Mouse (Mus musculus) CH12.LX (cell line): ENCODE data around the gene Slc48a1. TPM values are rescaled to one million over a fixed set of nuclear protein-coding genes. Genes with fewer than 3 reads are reported as not detected.

Experiments
- DNase-seq: peaks from one replicate; pipeline ENCODE4 v3.0.0-alpha.2; 2013; ENCODE audit errors: extremely low read depth
- H3K27ac ChIP-seq: 2 replicates; pipeline ENCODE4 v1.5.1; 2012; ENCODE audit warnings: low read depth, mild to moderate bottlenecking, control low read depth, moderate library complexity; ENCODE audit not compliant: insufficient read depth
- H3K27me3 ChIP-seq: replicated peaks from 2 replicates; pipeline ENCODE3; 2012; ENCODE audit warnings: inconsistent platforms
- H3K36me3 ChIP-seq, 2 experiments: replicated peaks in 1 of 2; 2 replicates each; pipeline versions ENCODE3 to v1.6.1; 2012; ENCODE audit warnings: inconsistent platforms in 1 of 2, low read length in 1 of 2, mild to moderate bottlenecking in 1 of 2, mixed read lengths in 1 of 2, moderate library complexity in 1 of 2; ENCODE audit not compliant: control insufficient read depth in 1 of 2, insufficient read depth in 1 of 2
- H3K4me1 ChIP-seq, 2 experiments: 2 replicates each; pipeline ENCODE4 v1.6.1; 2012; ENCODE audit warnings: inconsistent platforms in 1 of 2, moderate library complexity in 1 of 2; ENCODE audit not compliant: insufficient read depth in 2 of 2, control insufficient read depth in 1 of 2
- H3K4me2 ChIP-seq: 2 replicates; pipeline ENCODE4 v1.6.1; 2012; ENCODE audit warnings: low read depth, mild to moderate bottlenecking, control low read depth; ENCODE audit not compliant: poor library complexity, insufficient read depth, severe bottlenecking
- H3K4me3 ChIP-seq, 3 experiments: fragments of 150-350 bp in 1 of 3; sonication (generic) in 1 of 3; replicated peaks in 1 of 3; 2 replicates each; pipeline versions ENCODE3 to v1.5.1; 2011 to 2012; ENCODE audit warnings: low read depth in 2 of 3, low read length in 2 of 3, mild to moderate bottlenecking in 2 of 3, moderate library complexity in 2 of 3, control low read depth in 1 of 3, improper control_type of control experiment in 1 of 3, inconsistent platforms in 1 of 3, mixed read lengths in 1 of 3; ENCODE audit not compliant: poor library complexity in 1 of 3
- H3K79me2 ChIP-seq: replicated peaks from 2 replicates; pipeline ENCODE4 v1.6.1; 2012; ENCODE audit warnings: mild to moderate bottlenecking, moderate library complexity; ENCODE audit not compliant: control insufficient read depth, poor library complexity, insufficient read depth, severe bottlenecking; ENCODE audit errors: extremely low read depth
- H3K9ac ChIP-seq: 2 replicates; pipeline ENCODE4 v1.6.1; 2012; ENCODE audit warnings: low read depth, mild to moderate bottlenecking, control low read depth, moderate library complexity; ENCODE audit not compliant: insufficient read depth
- H3K9me3 ChIP-seq: replicated peaks from 2 replicates; pipeline ENCODE3; 2012; ENCODE audit warnings: low read length, inconsistent platforms, mixed read lengths
- BHLHE40 ChIP-seq: IDR thresholded peaks from 2 replicates; pipeline ENCODE4 v1.6.1; 2011; ENCODE audit warnings: mild to moderate bottlenecking, low read depth, low read length, improper control_type of control experiment
- ETS1 ChIP-seq: conservative IDR thresholded peaks from 2 replicates; pipeline ENCODE4 v1.6.1; 2012; ENCODE audit warnings: low read depth, mild to moderate bottlenecking, inconsistent platforms, low read length, improper control_type of control experiment, moderate library complexity
- HCFC1 ChIP-seq: IDR thresholded peaks from 2 replicates; pipeline ENCODE4 v1.6.1; 2012; ENCODE audit warnings: low read depth, mild to moderate bottlenecking, inconsistent platforms, low read length, improper control_type of control experiment
- IRF4 ChIP-seq: IDR thresholded peaks from 2 replicates; pipeline ENCODE4 v1.6.1; 2014; ENCODE audit warnings: low read depth, mild to moderate bottlenecking, inconsistent platforms, low read length, improper control_type of control experiment
- JUND ChIP-seq: conservative IDR thresholded peaks from 2 replicates; pipeline ENCODE4 v1.6.1; 2011; ENCODE audit warnings: low read depth, low read length, improper control_type of control experiment
- KAT2A ChIP-seq: IDR thresholded peaks from 2 replicates; pipeline ENCODE4 v1.6.1; 2012; ENCODE audit warnings: low read length, improper control_type of control experiment, inconsistent platforms; ENCODE audit not compliant: insufficient replicate concordance
- MAFK ChIP-seq: IDR thresholded peaks from 2 replicates; pipeline ENCODE4 v1.6.1; 2011; ENCODE audit warnings: low read length, improper control_type of control experiment; ENCODE audit not compliant: insufficient replicate concordance
- MAX ChIP-seq: IDR thresholded peaks from 2 replicates; pipeline ENCODE4 v1.6.1; 2011; ENCODE audit warnings: low read length, improper control_type of control experiment
- MXI1 ChIP-seq: IDR thresholded peaks from 2 replicates; pipeline ENCODE4 v1.6.1; 2011; ENCODE audit warnings: mild to moderate bottlenecking, low read depth, low read length, improper control_type of control experiment
- MYC ChIP-seq: IDR thresholded peaks from 2 replicates; pipeline ENCODE4 v1.6.1; 2011; ENCODE audit warnings: low read depth, mild to moderate bottlenecking, improper control_type of control experiment, low read length
- NELFE ChIP-seq: IDR thresholded peaks from 2 replicates; pipeline ENCODE4 v1.6.1; 2011; ENCODE audit warnings: low read depth, low read length, improper control_type of control experiment
- RAD21 ChIP-seq: IDR thresholded peaks from 2 replicates; pipeline ENCODE4 v1.6.1; 2011; ENCODE audit warnings: low read depth, mild to moderate bottlenecking, low read length, improper control_type of control experiment, moderate library complexity
- USF2 ChIP-seq: conservative IDR thresholded peaks from 2 replicates; pipeline ENCODE4 v1.6.1; 2011; ENCODE audit warnings: low read depth, low read length, improper control_type of control experiment
- ZC3H11A ChIP-seq: IDR thresholded peaks from 2 replicates; pipeline ENCODE4 v1.6.1; 2012; ENCODE audit warnings: low read depth, mild to moderate bottlenecking, inconsistent platforms, low read length, improper control_type of control experiment
- ZKSCAN1 ChIP-seq: IDR thresholded peaks from 2 replicates; pipeline ENCODE4 v1.6.1; 2012; ENCODE audit warnings: low read depth, inconsistent platforms, low read length, improper control_type of control experiment, borderline replicate concordance
- ZMIZ1 ChIP-seq: IDR thresholded peaks from 2 replicates; pipeline ENCODE4 v1.6.1; 2012; ENCODE audit warnings: low read depth, mild to moderate bottlenecking, inconsistent platforms, low read length, improper control_type of control experiment
- ZNF384 ChIP-seq: IDR thresholded peaks from 2 replicates; pipeline ENCODE4 v1.6.1; 2012; ENCODE audit warnings: low read depth, low read length, improper control_type of control experiment, inconsistent platforms
- dilution Hi-C: fragments of 300-500 bp; cut with MboI; formaldehyde crosslinking; loops from 2 replicates; pipeline ENCODE4 v1.14.3; 2020; ENCODE audit warnings: low sequenced_read_pairs; ENCODE audit not compliant: extremely low pct_unique_long_range_greater_than_20kb, extremely low pct_ligation_motif_present
- in situ Hi-C: fragments of 300-500 bp; cut with MboI; formaldehyde crosslinking; loops from 3 replicates; pipeline ENCODE4 v1.14.3; 2019; ENCODE audit warnings: low sequenced_read_pairs, low pct_ligation_motif_present, low pct_unique_long_range_greater_than_20kb, mixed read lengths
- polyA plus RNA-seq: library from polyadenylated mRNA; unstranded; fragments of >175 nt; gene quantifications from 2 replicates; pipeline ENCODE4 v1.2.1, GENCODE M21; 2012; ENCODE audit warnings: low read depth; ENCODE audit not compliant: insufficient read length
- total RNA-seq, 2 experiments: library from RNA; depleted of rRNA; stranded (reverse); fragments of 300-350 nt in 1 of 2; fragments of >200 nt in 1 of 2; gene quantifications; 2 replicates each; pipeline ENCODE4 v1.2.3; 2012 to 2014

Slc48a1 gene
- total and polyA plus RNA-seq, 3 experiments, result 23.2 to 56.0 (median 39.4) TPM

DNA sequence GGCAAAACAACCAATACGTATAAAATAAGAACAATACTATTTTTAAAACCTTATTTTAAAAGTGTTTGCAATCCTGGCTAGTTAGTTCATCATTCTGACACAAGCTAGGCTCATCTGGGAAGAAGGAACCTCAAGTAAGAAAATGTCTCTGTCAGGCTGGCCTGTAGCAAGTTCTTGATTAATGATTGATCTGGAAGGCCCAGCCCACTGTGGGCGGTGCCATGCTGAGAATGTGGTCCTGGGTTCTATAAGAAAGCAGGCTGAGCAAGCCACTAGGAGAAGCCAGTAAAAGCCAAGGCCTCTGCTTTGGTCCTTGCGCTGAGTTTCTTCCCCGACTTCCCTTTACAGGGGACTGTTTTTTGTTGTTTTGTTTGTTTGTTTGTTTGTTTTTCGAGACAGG lies 25.8 kb upstream of the Slc48a1 start:
- no peaks in the 10 kb centered on the region for H3K9me3 ChIP-seq
- H3K4me3 ChIP-seq, result no peak overlapping the region
- no peak overlapping the region for H3K4me2 ChIP-seq
- dilution Hi-C loops, result no loop called here
- in situ Hi-C loops, result loop anchor here (5.0 kb wide), 1 partner anchor 35 kb away; no protein-coding TSS in a partner anchor
- no peaks in the 10 kb centered on the region for H3K79me2 ChIP-seq
- no peaks in the 10 kb centered on the region for H3K27me3 ChIP-seq
- H3K27ac ChIP-seq, result no peak overlapping the region
- H3K4me1 ChIP-seq, result peaks cover 34 to 58% of the 10 kb centered on the region in 2 experiments
- TF ChIP-seq IRF4, result no peak
- no peak for TF ChIP-seq ZC3H11A
- no peak for TF ChIP-seq USF2
- TF ChIP-seq HCFC1, result no peak
- TF ChIP-seq RAD21, result no peak
- TF ChIP-seq MAFK, result no peak
- TF ChIP-seq KAT2A, result no peak
- no peak for TF ChIP-seq MXI1
- no peak for TF ChIP-seq BHLHE40
- no peak for TF ChIP-seq ETS1
- no peak for TF ChIP-seq MYC
- TF ChIP-seq ZMIZ1, result no peak
- TF ChIP-seq NELFE, result no peak
- TF ChIP-seq, all 38 proteins: peak for 0
- Histone ChIP-seq H3K9ac (no peak overlapping the region), H3K36me3 (peaks cover 8 to 28% of the 10 kb centered on the region in 2 experiments)
- DNase-seq, result no peak

DNA sequence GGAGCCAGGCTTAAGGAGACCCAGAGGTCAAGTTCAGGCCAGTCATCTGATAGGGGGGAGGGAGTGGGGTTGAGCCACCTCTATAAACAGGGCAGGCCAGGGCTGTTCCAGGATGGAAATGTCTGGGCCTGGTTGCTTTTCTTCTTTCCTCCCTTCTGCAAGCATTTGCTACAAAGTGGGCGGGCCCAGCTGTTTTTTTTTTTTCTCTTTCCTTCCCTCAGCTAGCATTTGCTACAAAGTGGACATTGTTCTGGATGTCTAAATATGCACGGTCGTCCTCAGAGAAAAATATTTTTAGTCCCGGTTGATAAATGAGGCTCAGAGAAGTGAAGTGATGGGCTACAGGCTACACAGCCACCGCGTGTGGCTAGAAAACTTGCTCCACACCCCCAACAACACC lies 23.8 kb upstream of the Slc48a1 start:
- dilution Hi-C loops (no loop called here), in situ Hi-C loops (loop anchor here (5.0 kb wide), 1 partner anchor 37 kb away; no protein-coding TSS in a partner anchor)
- Histone ChIP-seq H3K27ac (no peak overlapping the region), H3K79me2 (no peaks in the 10 kb centered on the region), H3K36me3 (peaks cover 15 to 32% of the 10 kb centered on the region in 2 experiments), H3K4me3 (no peak overlapping the region), H3K4me2 (no peak overlapping the region), H3K9ac (no peak overlapping the region), H3K4me1 (peaks cover 34 to 53% of the 10 kb centered on the region in 2 experiments), H3K27me3 (no peaks in the 10 kb centered on the region), H3K9me3 (no peaks in the 10 kb centered on the region)
- TF ChIP-seq JUND (no peak), ZNF384 (peak; percentile 66), MAX (no peak), MYC (no peak), ZKSCAN1 (no peak)
- no peak for DNase-seq
